Mouse (Mus musculus) heart, postnatal 0 days (tissue): ENCODE data around the gene Slc7a14.

Experiments
- CTCF ChIP-seq: IDR thresholded peaks from 2 replicates; pipeline ENCODE4 v1.5.1; 2016; ENCODE audit warnings: antibody characterized with exemption, control low read depth, low read depth
- EP300 ChIP-seq: IDR thresholded peaks from 2 replicates; pipeline ENCODE4 v1.6.1; 2016; ENCODE audit warnings: antibody characterized with exemption, low read depth

DNA sequence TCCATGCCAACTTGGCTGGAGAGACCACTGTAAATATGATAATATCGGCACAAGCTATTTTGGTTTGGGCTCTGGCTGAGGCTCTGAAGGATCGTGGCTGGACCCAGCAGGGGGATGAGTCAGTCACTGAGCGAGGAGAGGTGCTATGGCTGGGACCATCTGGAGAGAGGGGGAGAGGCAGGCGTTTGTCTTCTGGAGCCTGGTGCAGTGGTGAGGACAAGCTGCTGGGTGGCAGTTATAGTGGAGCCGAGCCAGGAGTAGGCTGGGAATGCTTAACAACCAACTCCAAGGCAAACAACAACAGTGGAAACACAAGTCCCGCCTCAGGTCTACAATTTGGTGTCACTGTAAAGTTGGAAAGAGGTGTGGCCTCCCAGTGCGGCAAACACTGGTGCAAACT lies 55.8 kb downstream of the Slc7a14 start:
- TF ChIP-seq CTCF (no peak), EP300 (no peak)
